Mouse (Mus musculus): ENCODE data around the gene Cnot2. TPM values are rescaled to one million over a fixed set of nuclear protein-coding genes. Genes with fewer than 3 reads are reported as not detected.
A peak's percentile ranks its signal among the peaks of the same experiment; 100 is the strongest.

Gene Cnot2
- polyA plus RNA-seq, 2 experiments from 2014 or later, result 76.0 to 97.1 TPM

GRCm38 (mm10) chr10:116475725-116476124 lies 105.6 kb downstream of the Cnot2 start:
- ATAC-seq, result no peak

- peak; percentile 13 for ATAC-seq
These were observed 107.4 kb downstream of the Cnot2 start, which contains the start of gene Kcnmb4 for GRCm38 (mm10) chr10:116473759-116474549. Gene Kcnmb4 (minus strand): TSS chr10:116473878.

- peak; percentile 85 for ATAC-seq
These were observed 108.1 kb downstream of the Cnot2 start for GRCm38 (mm10) chr10:116473071-116473758.

GRCm38 (mm10) chr10:116472579-116472978 lies 108.7 kb downstream of the Cnot2 start:
- ATAC-seq, result no peak

- ATAC-seq, result no peak
These were observed 110.9 kb downstream of the Cnot2 start for GRCm38 (mm10) chr10:116470306-116470925.

GRCm38 (mm10) chr10:116468094-116468493 lies 113.2 kb downstream of the Cnot2 start:
- no peak for ATAC-seq

GRCm38 (mm10) chr10:116463753-116464345 lies 117.5 kb downstream of the Cnot2 start:
- peak; percentile 49 for ATAC-seq

GRCm38 (mm10) chr10:116461443-116461842 lies 119.9 kb downstream of the Cnot2 start:
- no peak for ATAC-seq

GRCm38 (mm10) chr10:116458786-116459185 lies 122.5 kb downstream of the Cnot2 start:
- ATAC-seq, result no peak

- ATAC-seq, result no peak
These were observed 128.5 kb downstream of the Cnot2 start for GRCm38 (mm10) chr10:116452771-116453170.

- no peak for ATAC-seq
These were observed 130.7 kb downstream of the Cnot2 start for GRCm38 (mm10) chr10:116450621-116451020.

GRCm38 (mm10) chr10:116448166-116448565 lies 133.1 kb downstream of the Cnot2 start:
- no peak for ATAC-seq

GRCm38 (mm10) chr10:116447176-116447575 lies 134.1 kb downstream of the Cnot2 start:
- ATAC-seq, result no peak

- no peak for ATAC-seq
These were observed 135.3 kb downstream of the Cnot2 start for GRCm38 (mm10) chr10:116446040-116446439.

GRCm38 (mm10) chr10:116444826-116445225 lies 136.5 kb downstream of the Cnot2 start:
- no peak for ATAC-seq

- ATAC-seq, result no peak
These were observed 136.9 kb downstream of the Cnot2 start for GRCm38 (mm10) chr10:116444371-116444770.

- no peak for ATAC-seq
These were observed 140.4 kb downstream of the Cnot2 start for GRCm38 (mm10) chr10:116440946-116441345.

- no peak for ATAC-seq
These were observed 141.2 kb downstream of the Cnot2 start for GRCm38 (mm10) chr10:116440088-116440487.

- ATAC-seq, result no peak
These were observed 145.9 kb downstream of the Cnot2 start for GRCm38 (mm10) chr10:116435455-116435854.

Measured in activated CD4-positive, CD25-positive, alpha-beta regulatory T cell, adult 4 months (primary cell).